Mouse (Mus musculus): Measurements from ENCODE around the gene Fahd2a.

DNA sequence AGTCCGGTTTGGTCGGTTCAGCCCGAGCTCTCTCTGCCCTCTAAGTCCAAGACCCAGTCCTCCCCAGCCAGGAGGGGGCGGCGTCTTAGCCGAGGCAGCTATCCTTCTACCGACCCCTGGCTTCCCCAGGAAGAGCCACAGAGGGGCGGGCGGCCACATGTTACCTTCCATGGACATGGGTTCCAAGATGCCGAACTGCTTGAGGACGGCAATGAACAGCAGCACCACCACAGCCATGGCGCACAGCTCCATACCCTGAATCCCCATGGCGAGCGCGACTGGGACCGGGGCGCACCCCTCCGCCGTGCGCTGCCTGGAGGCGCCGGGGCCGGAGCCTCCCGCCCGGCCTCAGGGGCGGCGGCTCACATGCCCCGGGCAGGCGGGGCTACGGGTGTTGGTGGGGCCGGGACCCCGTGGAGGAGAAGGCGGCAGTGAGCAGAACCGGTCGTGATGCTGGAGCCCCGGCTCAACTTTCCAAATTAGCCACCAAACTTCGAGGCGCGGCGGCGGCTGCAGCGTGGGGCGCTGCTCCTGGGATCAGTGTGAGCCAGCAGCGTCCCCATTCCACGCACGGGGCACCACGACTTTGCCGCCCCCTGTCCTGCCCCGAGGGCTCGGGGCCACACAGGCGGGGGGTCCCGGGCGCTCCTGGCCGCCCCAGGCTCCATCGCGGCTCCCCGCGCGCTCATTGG lies 37.6 kb upstream of the Fahd2a start:
- TF ChIP-seq CTCF (IDR thresholded peaks at IDR 0.05; ENCODE audit: low read depth, low read length), result no peak
- no peak for TF ChIP-seq POLR2A (IDR thresholded peaks at IDR 0.05; ENCODE audit: extremely low read depth, insufficient read depth, low read length)
